Mouse (Mus musculus) lung, embryonic 14.5 days (tissue): ENCODE results near the gene Afap1l2. TPM values are rescaled to one million over a fixed set of nuclear protein-coding genes. Genes with fewer than 3 reads are reported as not detected.

Experiments used
- ATAC-seq: fragments of 200-750 bp; cut with Nextera tagmentation; 2 replicates; pipeline ENCODE4 v1.8.0; 2017; ENCODE audit warnings: mild to moderate bottlenecking, moderate TSS enrichment, moderate library complexity; ENCODE audit not compliant: insufficient read depth
- DNase-seq: peaks from one replicate; pipeline ENCODE4 v3.0.0-alpha.2; 2015
- H3K27ac ChIP-seq: fragments of 300-500 bp; sonication (generic); 2 replicates; pipeline ENCODE4 v1.5.1; 2014; ENCODE audit warnings: low read depth, mild to moderate bottlenecking, moderate library complexity
- H3K27me3 ChIP-seq: fragments of 300-500 bp; sonication (generic); 2 replicates; pipeline ENCODE4 v1.6.1; 2014; ENCODE audit warnings: low read length, control low read depth; ENCODE audit not compliant: insufficient read depth
- H3K36me3 ChIP-seq: fragments of 300-500 bp; sonication (generic); 2 replicates; pipeline ENCODE4 v1.6.1; 2014; ENCODE audit warnings: control low read depth; ENCODE audit not compliant: insufficient read depth
- H3K4me1 ChIP-seq: fragments of 300-500 bp; sonication (generic); 2 replicates; pipeline ENCODE4 v1.6.1; 2014; ENCODE audit warnings: antibody characterized with exemption, control low read depth; ENCODE audit not compliant: insufficient read depth
- H3K4me2 ChIP-seq: fragments of 300-500 bp; sonication (generic); 2 replicates; pipeline ENCODE4 v1.6.1; 2014; ENCODE audit warnings: mild to moderate bottlenecking
- H3K4me3 ChIP-seq: fragments of 300-500 bp; sonication (generic); 2 replicates; pipeline ENCODE4 v1.5.1; 2014; ENCODE audit warnings: low read depth, low read length
- H3K9ac ChIP-seq: fragments of 300-500 bp; sonication (generic); 2 replicates; pipeline ENCODE4 v1.6.1; 2014
- H3K9me3 ChIP-seq: fragments of 300-500 bp; sonication (generic); 2 replicates; pipeline ENCODE4 v1.6.1; 2016; ENCODE audit warnings: low read depth, low read length, control low read depth
- CTCF ChIP-seq: IDR thresholded peaks from 2 replicates; pipeline ENCODE4 v1.5.1; 2016; ENCODE audit warnings: antibody characterized with exemption, low read depth
- WGBS: fragments of 180-500 bp; shearing (Covaris S2); extraction: QIAGEN DNeasy Blood & Tissue Kit; methylation state at CpG from one replicate; pipeline ENCODE4 v1.1.7; 2014; 5-methylcytosine and 5-hydroxymethylcytosine counted together
- polyA plus RNA-seq: library from polyadenylated mRNA; unstranded; fragments of >200 nt; fragmentation: Nextera tagmentation; extraction: Ambion mirVana; gene quantifications from 2 replicates; pipeline ENCODE4 v1.2.1, GENCODE M21; 2014

Afap1l2 gene
- polyA plus RNA-seq, 1 experiment from 2014 or later = 24.2 TPM

- no peaks in the 10 kb centered on the region for H3K36me3 ChIP-seq
- H3K4me1 ChIP-seq = no peaks in the 10 kb centered on the region
- H3K27me3 ChIP-seq = no peaks in the 10 kb centered on the region
- 44% methylated on average over 9 of the region's 9 CpGs for WGBS
- H3K9me3 ChIP-seq = no peaks in the 10 kb centered on the region
- no peak overlapping the region for H3K4me3 ChIP-seq
- no peak for TF ChIP-seq CTCF
- H3K9ac ChIP-seq = no peak overlapping the region
- DNase-seq = peak; percentile 63
- peak overlapping the region; percentile 60 for H3K27ac ChIP-seq
- ATAC-seq = peak; percentile 60; the same call in 1 of the 2 replicates
- no peak overlapping the region for H3K4me2 ChIP-seq
These were observed 63.8 kb downstream of the Afap1l2 start for GRCm38 (mm10) chr19:56944211-56944610.

- Histone ChIP-seq H3K27me3 (no peaks in the 10 kb centered on the region), H3K4me3 (no peak overlapping the region), H3K9ac (no peak overlapping the region), H3K36me3 (no peaks in the 10 kb centered on the region), H3K9me3 (no peaks in the 10 kb centered on the region), H3K27ac (no peak overlapping the region), H3K4me1 (no peaks in the 10 kb centered on the region), H3K4me2 (no peak overlapping the region)
- ATAC-seq = no peak
- DNase-seq = no peak
- no peak for TF ChIP-seq CTCF
- WGBS = 82% methylated on average over 7 of the region's 7 CpGs
These were observed 65.8 kb downstream of the Afap1l2 start for GRCm38 (mm10) chr19:56942216-56942615.

DNA sequence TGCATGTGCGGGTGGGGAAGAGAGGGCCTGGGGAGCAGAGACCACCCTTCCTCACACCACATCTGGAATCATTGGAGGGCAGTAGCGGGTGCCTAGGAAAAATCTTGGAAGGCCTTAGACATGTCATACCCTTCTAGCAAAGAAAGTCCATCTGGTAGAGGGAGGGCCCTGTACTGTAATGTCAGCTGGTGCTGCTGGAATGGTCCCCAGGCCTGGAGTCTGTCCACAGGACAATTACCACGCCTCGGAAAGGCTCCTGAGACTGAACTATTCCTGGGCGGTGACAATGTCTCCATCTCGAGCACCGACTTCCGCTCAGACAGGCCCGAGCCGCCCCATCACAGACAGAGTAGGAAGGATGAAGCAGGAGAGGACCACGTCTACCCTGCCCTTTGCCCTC lies 67.5 kb downstream of the Afap1l2 start:
- no peak for TF ChIP-seq CTCF
- H3K4me1 ChIP-seq = no peaks in the 10 kb centered on the region
- no peaks in the 10 kb centered on the region for H3K27me3 ChIP-seq
- DNase-seq (no peak), ATAC-seq (no peak)
- no peaks in the 10 kb centered on the region for H3K36me3 ChIP-seq
- no peaks in the 10 kb centered on the region for H3K9me3 ChIP-seq
- no peak overlapping the region for H3K4me2 ChIP-seq
- H3K4me3 ChIP-seq = no peak overlapping the region
- no peak overlapping the region for H3K27ac ChIP-seq
- WGBS = 78% methylated on average over 11 of the region's 11 CpGs
- H3K9ac ChIP-seq = no peak overlapping the region

GRCm38 (mm10) chr19:56939826-56940225 lies 68.2 kb downstream of the Afap1l2 start:
- WGBS = 77% methylated on average over 9 of the region's 9 CpGs
- H3K9ac ChIP-seq = no peak overlapping the region
- no peaks in the 10 kb centered on the region for H3K36me3 ChIP-seq
- ATAC-seq = no peak
- no peak overlapping the region for H3K4me3 ChIP-seq
- TF ChIP-seq CTCF = no peak
- H3K4me1 ChIP-seq = no peaks in the 10 kb centered on the region
- H3K9me3 ChIP-seq = no peaks in the 10 kb centered on the region
- DNase-seq = no peak
- H3K4me2 ChIP-seq = no peak overlapping the region
- no peak overlapping the region for H3K27ac ChIP-seq
- no peaks in the 10 kb centered on the region for H3K27me3 ChIP-seq

DNA sequence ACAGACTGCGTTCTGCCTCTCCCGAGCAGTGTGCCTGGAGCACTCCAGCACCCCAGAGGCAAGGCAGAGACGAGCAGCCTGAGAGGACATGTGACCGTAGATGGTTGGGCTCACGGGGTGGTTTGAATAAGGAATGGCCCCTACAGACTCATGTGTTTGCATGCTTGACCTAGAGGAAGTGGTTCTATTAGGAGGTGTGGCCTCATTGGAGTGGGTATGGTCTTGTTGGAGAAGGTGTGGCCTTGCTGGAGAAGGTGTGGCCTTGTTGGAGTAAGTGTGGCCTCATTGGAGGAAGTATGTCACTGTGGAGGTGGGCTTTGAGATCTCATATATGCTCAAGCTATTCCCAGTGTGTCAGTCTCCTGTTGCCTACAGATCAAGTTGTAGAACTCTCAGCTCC lies 70.1 kb downstream of the Afap1l2 start:
- Histone ChIP-seq H3K4me1 (no peaks in the 10 kb centered on the region), H3K9ac (no peak overlapping the region), H3K27ac (no peak overlapping the region), H3K9me3 (no peaks in the 10 kb centered on the region), H3K4me2 (no peak overlapping the region), H3K4me3 (no peak overlapping the region), H3K36me3 (no peaks in the 10 kb centered on the region), H3K27me3 (no peaks in the 10 kb centered on the region)
- 88% methylated on average over 5 of the region's 5 CpGs for whole genome bisulfite sequencing
- ATAC-seq = no peak; the same call in 1 of the 2 replicates
- TF ChIP-seq CTCF = no peak
- no peak for DNase-seq

GRCm38 (mm10) chr19:56936253-56936652 lies 71.8 kb downstream of the Afap1l2 start:
- H3K36me3 ChIP-seq = no peaks in the 10 kb centered on the region
- WGBS = 92% methylated on average over 8 of the region's 8 CpGs

DNA sequence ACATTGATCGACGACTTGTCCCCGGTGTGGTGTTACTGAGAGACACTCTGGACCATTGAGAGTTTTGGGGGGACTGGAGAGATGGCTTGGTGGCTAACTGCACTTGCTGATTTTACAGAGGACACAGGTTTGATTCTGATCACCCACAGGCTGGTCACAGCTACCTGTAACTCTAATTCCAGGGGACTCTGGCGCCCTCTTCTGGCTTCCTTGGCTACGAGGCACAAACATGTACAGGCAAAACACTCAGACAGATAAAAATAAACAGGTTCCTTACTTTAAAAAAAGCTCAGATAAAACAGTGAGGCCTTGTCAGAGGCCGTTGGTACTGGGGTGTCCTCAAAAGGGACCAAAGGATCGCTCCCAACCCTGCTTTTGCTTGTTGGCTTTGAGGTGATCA lies 72.3 kb downstream of the Afap1l2 start:
- H3K27ac ChIP-seq = no peak overlapping the region
- H3K36me3 ChIP-seq = no peaks in the 10 kb centered on the region
- ATAC-seq (no peak), DNase-seq (no peak)
- H3K27me3 ChIP-seq = no peaks in the 10 kb centered on the region
- H3K9me3 ChIP-seq = no peaks in the 10 kb centered on the region
- peak; percentile 27; the same call in 1 of the 2 replicates for TF ChIP-seq CTCF
- no peak overlapping the region for H3K4me3 ChIP-seq
- no peak overlapping the region for H3K4me2 ChIP-seq
- no peaks in the 10 kb centered on the region for H3K4me1 ChIP-seq
- 79% methylated on average over 7 of the region's 7 CpGs for WGBS
- no peak overlapping the region for H3K9ac ChIP-seq

More at GRCm38 (mm10) chr19:56936253-56936652, 71.8 kb downstream of the Afap1l2 start:
- Histone ChIP-seq H3K9ac (no peak overlapping the region), H3K4me2 (no peak overlapping the region), H3K27me3 (no peaks in the 10 kb centered on the region), H3K4me3 (no peak overlapping the region), H3K4me1 (no peaks in the 10 kb centered on the region), H3K27ac (no peak overlapping the region), H3K9me3 (no peaks in the 10 kb centered on the region)
- DNase-seq (no peak), ATAC-seq (no peak)
- TF ChIP-seq CTCF = no peak

DNA sequence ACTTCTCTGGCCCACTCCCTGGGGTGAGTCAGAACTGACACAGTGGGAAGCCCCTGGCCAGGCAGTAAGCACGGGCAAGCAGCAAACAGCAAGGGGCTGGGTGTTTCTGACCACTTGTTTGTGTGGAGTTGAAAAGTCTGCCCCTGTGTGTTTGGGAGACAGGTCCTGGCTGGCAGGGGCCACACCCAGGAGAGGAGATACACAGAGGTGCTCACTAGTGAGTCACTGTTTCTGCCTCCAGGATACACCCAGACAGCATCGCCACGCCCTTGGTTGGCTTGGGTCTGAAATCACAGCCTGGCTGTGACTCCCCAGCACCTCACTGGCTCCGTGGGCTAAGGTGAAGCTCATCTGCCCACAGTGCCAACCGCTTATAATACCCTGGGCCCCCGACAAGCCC lies 72.9 kb downstream of the Afap1l2 start:
- no peak overlapping the region for H3K27ac ChIP-seq
- whole genome bisulfite sequencing = 84% methylated on average over 6 of the region's 6 CpGs
- ATAC-seq (no peak), DNase-seq (no peak)
- no peaks in the 10 kb centered on the region for H3K27me3 ChIP-seq
- no peak overlapping the region for H3K9ac ChIP-seq
- H3K9me3 ChIP-seq = no peaks in the 10 kb centered on the region
- no peaks in the 10 kb centered on the region for H3K4me1 ChIP-seq
- no peaks in the 10 kb centered on the region for H3K36me3 ChIP-seq
- H3K4me3 ChIP-seq = no peak overlapping the region
- no peak overlapping the region for H3K4me2 ChIP-seq
- TF ChIP-seq CTCF = no peak
